Mouse (Mus musculus) heart, embryonic 11.5 days (tissue): ENCODE results near the gene Enpep. TPM values are rescaled to one million over a fixed set of nuclear protein-coding genes. Genes with fewer than 3 reads are reported as not detected.

Experiments used
- polyA plus RNA-seq: library from polyadenylated mRNA; unstranded; fragments of >200 nt; fragmentation: Nextera tagmentation; extraction: Ambion mirVana; gene quantifications from 2 replicates; pipeline ENCODE4 v1.2.1, GENCODE M21; 2014

Enpep gene
- polyA plus RNA-seq, 1 experiment from 2014 or later = 12.9 TPM

Other genes starting within 250 kb of the Enpep start
- 32.7 and 32.8 TPM in 2 replicates for gene Pitx2, start 132.8 kb downstream of the Enpep start, polyA plus RNA-seq
- gene Elovl6, start 199.6 kb upstream of the Enpep start, polyA plus RNA-seq = 20.9 and 22.8 TPM in 2 replicates